Mouse (Mus musculus) NIH3T3 (cell line): ENCODE measurements around the gene Mup21.
A peak's percentile ranks its signal among the peaks of the same experiment; 100 is the strongest.
"Not testable (repeated sequence)": the region's sequence is repeated elsewhere in the genome, so short reads cannot be mapped to it uniquely, and the experiment has no call there.

Source experiments
- DNase-seq: peaks from one replicate; pipeline ENCODE4 v3.0.0-alpha.2; 2012; ENCODE audit warnings: low read depth

Gene Mup21

GRCm38 (mm10) chr4:62150811-62151210, at the start of gene Mup21:
Gene Mup21 (minus strand): TSS chr4:62150863.
- peak; percentile 63 for DNase-seq

GRCm38 (mm10) chr4:62199923-62200529, 49.4 kb upstream of the Mup21 start:
- peak; percentile 9 for DNase-seq

- DNase-seq: no peak
These were observed 38.1 kb upstream of the Mup21 start for GRCm38 (mm10) chr4:62188778-62189177.

- DNase-seq: peak; percentile 56
These were observed 26.6 kb upstream of the Mup21 start for GRCm38 (mm10) chr4:62177282-62177681.

GRCm38 (mm10) chr4:62174471-62174870, 23.8 kb upstream of the Mup21 start:
- DNase-seq: no peak

GRCm38 (mm10) chr4:62167636-62168035, 17.0 kb upstream of the Mup21 start:
- not testable (repeated sequence) for DNase-seq

- DNase-seq: peak; percentile 19
These were observed 7.7 kb upstream of the Mup21 start for GRCm38 (mm10) chr4:62158401-62158800.

GRCm38 (mm10) chr4:62133706-62134105, 17.0 kb downstream of the Mup21 start:
- DNase-seq: peak; percentile 76

GRCm38 (mm10) chr4:62103366-62103765, 47.3 kb downstream of the Mup21 start:
- peak; percentile 73 for DNase-seq
